Mouse (Mus musculus): Measurements from ENCODE around the gene Cct8l1. TPM values are rescaled to one million over a fixed set of nuclear protein-coding genes. Genes with fewer than 3 reads are reported as not detected.

Cct8l1 gene
- not detected for polyA plus RNA-seq (2014; fragmentation: Illumina TruSeq; extraction: RNeasy Lipid Tissue Mini Kit (QIAGEN cat#74804); ENCODE audit: low read depth, low replicate concordance)

DNA sequence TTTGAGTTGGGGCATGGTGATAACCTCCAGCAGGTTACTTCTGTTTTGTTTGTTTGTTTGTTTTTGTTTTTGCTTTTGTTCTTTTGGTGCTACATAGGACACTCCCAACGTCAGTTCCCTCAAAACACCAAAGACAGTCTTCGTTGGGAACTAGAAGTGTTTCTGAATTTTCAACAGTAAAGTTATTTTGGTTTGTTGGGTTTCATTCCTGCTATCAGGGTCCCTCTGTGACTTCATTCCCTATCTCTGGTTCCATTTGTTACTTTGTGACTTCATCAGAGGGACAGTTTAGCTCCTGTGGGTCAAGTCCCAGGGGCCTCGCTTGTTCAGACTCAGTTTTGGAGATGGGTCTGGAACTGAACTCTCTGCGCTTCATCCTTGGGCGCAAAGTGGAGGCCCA is at the start of gene Cct8l1:
TSS of gene Cct8l1 (plus strand) at position 301 of the 400 bp plus-strand sequence.

DNA sequence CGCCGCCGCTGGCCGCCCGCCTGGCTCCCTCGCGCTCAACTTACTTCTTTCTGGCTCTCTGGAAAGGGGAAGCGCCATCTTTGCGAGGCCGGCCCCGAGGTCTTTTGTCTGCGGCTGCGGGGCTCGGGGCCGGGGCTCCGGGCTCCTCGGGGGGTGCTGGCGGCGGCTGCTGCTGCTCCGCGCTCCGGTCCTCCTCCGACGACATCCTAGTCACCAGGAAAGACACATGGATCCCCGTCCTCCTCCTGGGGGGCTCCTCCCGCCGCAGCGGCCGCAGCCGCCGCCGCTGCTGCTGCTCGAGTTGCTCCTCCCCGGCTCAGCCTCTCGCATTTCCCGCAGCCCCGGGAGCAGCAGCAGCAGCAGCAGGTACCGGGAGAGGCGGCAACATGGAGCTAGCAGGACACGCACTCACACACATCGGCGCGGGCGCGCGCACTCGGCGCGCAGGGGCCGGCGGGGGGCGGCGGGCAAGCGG is 17.5 kb upstream of the Cct8l1 start, which contains the start of gene Kmt2c:
TSS of gene Kmt2c (minus strand) at position 438 of the 475 bp plus-strand sequence.

Other genes starting within 250 kb of the Cct8l1 start
- gene Kmt2c, start 17.3 kb upstream of the Cct8l1 start, polyA plus RNA-seq (2014; fragmentation: Illumina TruSeq; extraction: RNeasy Lipid Tissue Mini Kit (QIAGEN cat#74804); ENCODE audit: low read depth, low replicate concordance), result 73.5 TPM
- gene Xrcc2, start 189.8 kb downstream of the Cct8l1 start, polyA plus RNA-seq (2014; fragmentation: Illumina TruSeq; extraction: RNeasy Lipid Tissue Mini Kit (QIAGEN cat#74804); ENCODE audit: low read depth, low replicate concordance), result 3.2 TPM
- 1.4 TPM for gene Actr3b, start 243.9 kb downstream of the Cct8l1 start, polyA plus RNA-seq (2014; fragmentation: Illumina TruSeq; extraction: RNeasy Lipid Tissue Mini Kit (QIAGEN cat#74804); ENCODE audit: low read depth, low replicate concordance)

Measured in sigmoid colon, adult 10 weeks (tissue).